Mouse (Mus musculus): ENCODE results near the gene 1110004F10Rik. TPM values are rescaled to one million over a fixed set of nuclear protein-coding genes. Genes with fewer than 3 reads are reported as not detected.

Gene 1110004F10Rik
- polyA plus RNA-seq, 1 experiment from 2014 or later = 244 TPM

- Histone ChIP-seq H3K27me3 (replicated peaks; ENCODE audit: control insufficient read depth, insufficient read depth, low read length) (no peaks in the 10 kb centered on the region), H3K4me3 (ENCODE audit: low read depth, low read length) (no peak overlapping the region), H3K9ac (ENCODE audit: low read depth, low read length) (no peak overlapping the region), H3K9me3 (ENCODE audit: control insufficient read depth, low read length) (0 out of 2 replicates have a peak, but pooled peaks cover 4% of the 10 kb centered on the region), H3K4me1 (ENCODE audit: control insufficient read depth, insufficient read depth, low read length) (peaks cover 11% of the 10 kb centered on the region; the same call in 1 of the 2 replicates), H3K36me3 (ENCODE audit: control insufficient read depth, insufficient read depth, low read length) (no peaks in the 10 kb centered on the region), H3K27ac (replicated peaks; ENCODE audit: low read depth, low read length) (peak overlapping the region; percentile 63; the same call in 1 of the 2 replicates), H3K4me2 (ENCODE audit: low read depth, low read length) (no peak overlapping the region)
- ATAC-seq (ENCODE audit: low read depth) = no peak
- no peak for DNase-seq (ENCODE audit: low spot score)
- WGBS = 67% methylated on average over 12 of the region's 12 CpGs
These were observed 84.9 kb downstream of the 1110004F10Rik start for GRCm38 (mm10) chr7:116124057-116124456.

- no peak overlapping the region for H3K9ac ChIP-seq (ENCODE audit: low read depth, low read length)
- no peaks in the 10 kb centered on the region for H3K9me3 ChIP-seq (ENCODE audit: control insufficient read depth, low read length)
- WGBS = 69% methylated on average over 7 of the region's 7 CpGs
- DNase-seq (ENCODE audit: low spot score) (no peak), ATAC-seq (ENCODE audit: low read depth) (no peak)
- H3K27ac ChIP-seq (replicated peaks; ENCODE audit: low read depth, low read length) = no peak overlapping the region
- peaks cover 11% of the 10 kb centered on the region; the same call in 1 of the 2 replicates for H3K4me1 ChIP-seq (ENCODE audit: control insufficient read depth, insufficient read depth, low read length)
- H3K4me2 ChIP-seq (ENCODE audit: low read depth, low read length) = no peak overlapping the region
- H3K27me3 ChIP-seq (replicated peaks; ENCODE audit: control insufficient read depth, insufficient read depth, low read length) = no peaks in the 10 kb centered on the region
- H3K4me3 ChIP-seq (ENCODE audit: low read depth, low read length) = no peak overlapping the region
- H3K36me3 ChIP-seq (ENCODE audit: control insufficient read depth, insufficient read depth, low read length) = no peaks in the 10 kb centered on the region
These were observed 86.5 kb downstream of the 1110004F10Rik start for GRCm38 (mm10) chr7:116125671-116126070.

- H3K27ac ChIP-seq (replicated peaks; ENCODE audit: low read depth, low read length) = no peak overlapping the region
- H3K4me3 ChIP-seq (ENCODE audit: low read depth, low read length) = no peak overlapping the region
- ATAC-seq (ENCODE audit: low read depth) (no peak), DNase-seq (ENCODE audit: low spot score) (no peak)
- WGBS = 91% methylated on average over 1 of the region's 2 CpGs
- no peaks in the 10 kb centered on the region for H3K36me3 ChIP-seq (ENCODE audit: control insufficient read depth, insufficient read depth, low read length)
- no peak overlapping the region for H3K4me2 ChIP-seq (ENCODE audit: low read depth, low read length)
- H3K27me3 ChIP-seq (replicated peaks; ENCODE audit: control insufficient read depth, insufficient read depth, low read length) = no peaks in the 10 kb centered on the region
- H3K9me3 ChIP-seq (ENCODE audit: control insufficient read depth, low read length) = no peaks in the 10 kb centered on the region
- no peak overlapping the region for H3K9ac ChIP-seq (ENCODE audit: low read depth, low read length)
- peaks cover 11% of the 10 kb centered on the region; the same call in 1 of the 2 replicates for H3K4me1 ChIP-seq (ENCODE audit: control insufficient read depth, insufficient read depth, low read length)
These were observed 87.9 kb downstream of the 1110004F10Rik start for GRCm38 (mm10) chr7:116127052-116127451.

GRCm38 (mm10) chr7:116128286-116128685 lies 89.1 kb downstream of the 1110004F10Rik start:
- Histone ChIP-seq H3K27me3 (replicated peaks; ENCODE audit: control insufficient read depth, insufficient read depth, low read length) (no peaks in the 10 kb centered on the region), H3K36me3 (ENCODE audit: control insufficient read depth, insufficient read depth, low read length) (no peaks in the 10 kb centered on the region), H3K4me1 (ENCODE audit: control insufficient read depth, insufficient read depth, low read length) (peaks cover 6% of the 10 kb centered on the region; the same call in 1 of the 2 replicates), H3K4me3 (ENCODE audit: low read depth, low read length) (no peak overlapping the region), H3K4me2 (ENCODE audit: low read depth, low read length) (no peak overlapping the region), H3K27ac (replicated peaks; ENCODE audit: low read depth, low read length) (no peak overlapping the region), H3K9ac (ENCODE audit: low read depth, low read length) (no peak overlapping the region), H3K9me3 (ENCODE audit: control insufficient read depth, low read length) (no peaks in the 10 kb centered on the region)
- 90% methylated on average over 8 of the region's 8 CpGs for WGBS
- ATAC-seq (ENCODE audit: low read depth) (no peak), DNase-seq (ENCODE audit: low spot score) (no peak)

- no peaks in the 10 kb centered on the region for H3K9me3 ChIP-seq (ENCODE audit: control insufficient read depth, low read length)
- no peak overlapping the region for H3K4me3 ChIP-seq (ENCODE audit: low read depth, low read length)
- H3K27ac ChIP-seq (replicated peaks; ENCODE audit: low read depth, low read length) = no peak overlapping the region
- no peak for ATAC-seq (ENCODE audit: low read depth)
- WGBS = 77% methylated on average over 10 of the region's 10 CpGs
- no peaks in the 10 kb centered on the region for H3K4me1 ChIP-seq (ENCODE audit: control insufficient read depth, insufficient read depth, low read length)
- DNase-seq (ENCODE audit: low spot score) = no peak
- H3K9ac ChIP-seq (ENCODE audit: low read depth, low read length) = no peak overlapping the region
- H3K27me3 ChIP-seq (replicated peaks; ENCODE audit: control insufficient read depth, insufficient read depth, low read length) = no peaks in the 10 kb centered on the region
- H3K4me2 ChIP-seq (ENCODE audit: low read depth, low read length) = no peak overlapping the region
- no peaks in the 10 kb centered on the region for H3K36me3 ChIP-seq (ENCODE audit: control insufficient read depth, insufficient read depth, low read length)
These were observed 90.2 kb downstream of the 1110004F10Rik start for GRCm38 (mm10) chr7:116129374-116129773.

- no peaks in the 10 kb centered on the region for H3K9me3 ChIP-seq (ENCODE audit: control insufficient read depth, low read length)
- H3K4me2 ChIP-seq (ENCODE audit: low read depth, low read length) = no peak overlapping the region
- no peaks in the 10 kb centered on the region for H3K27me3 ChIP-seq (replicated peaks; ENCODE audit: control insufficient read depth, insufficient read depth, low read length)
- WGBS = 18% methylated on average over 4 of the region's 4 CpGs
- H3K9ac ChIP-seq (ENCODE audit: low read depth, low read length) = no peak overlapping the region
- H3K27ac ChIP-seq (replicated peaks; ENCODE audit: low read depth, low read length) = no peak overlapping the region
- no peak for ATAC-seq (ENCODE audit: low read depth)
- DNase-seq (ENCODE audit: low spot score) = peak; percentile 61
- no peak overlapping the region for H3K4me3 ChIP-seq (ENCODE audit: low read depth, low read length)
- no peaks in the 10 kb centered on the region for H3K36me3 ChIP-seq (ENCODE audit: control insufficient read depth, insufficient read depth, low read length)
- no peaks in the 10 kb centered on the region for H3K4me1 ChIP-seq (ENCODE audit: control insufficient read depth, insufficient read depth, low read length)
These were observed 92.2 kb downstream of the 1110004F10Rik start for GRCm38 (mm10) chr7:116131390-116131789.

GRCm38 (mm10) chr7:116132078-116132477 lies 92.9 kb downstream of the 1110004F10Rik start:
- 10% methylated on average over 5 of the region's 5 CpGs for WGBS
- Histone ChIP-seq H3K4me3 (ENCODE audit: low read depth, low read length) (no peak overlapping the region), H3K4me1 (ENCODE audit: control insufficient read depth, insufficient read depth, low read length) (no peaks in the 10 kb centered on the region), H3K27ac (replicated peaks; ENCODE audit: low read depth, low read length) (0 out of 2 replicates have a peak overlapping the region, but pooled peaks have one; percentile 16), H3K9ac (ENCODE audit: low read depth, low read length) (no peak overlapping the region), H3K36me3 (ENCODE audit: control insufficient read depth, insufficient read depth, low read length) (no peaks in the 10 kb centered on the region), H3K27me3 (replicated peaks; ENCODE audit: control insufficient read depth, insufficient read depth, low read length) (no peaks in the 10 kb centered on the region), H3K9me3 (ENCODE audit: control insufficient read depth, low read length) (no peaks in the 10 kb centered on the region), H3K4me2 (ENCODE audit: low read depth, low read length) (no peak overlapping the region)
- ATAC-seq (ENCODE audit: low read depth) (peak; percentile 43; the same call in 1 of the 2 replicates), DNase-seq (ENCODE audit: low spot score) (peak; percentile 82)

GRCm38 (mm10) chr7:116134413-116135292 lies 95.5 kb downstream of the 1110004F10Rik start:
- Histone ChIP-seq H3K9me3 (ENCODE audit: control insufficient read depth, low read length) (no peaks in the 10 kb centered on the region), H3K9ac (ENCODE audit: low read depth, low read length) (no peak overlapping the region), H3K4me2 (ENCODE audit: low read depth, low read length) (no peak overlapping the region), H3K36me3 (ENCODE audit: control insufficient read depth, insufficient read depth, low read length) (no peaks in the 10 kb centered on the region), H3K4me1 (ENCODE audit: control insufficient read depth, insufficient read depth, low read length) (no peaks in the 10 kb centered on the region), H3K27ac (replicated peaks; ENCODE audit: low read depth, low read length) (no peak overlapping the region), H3K4me3 (ENCODE audit: low read depth, low read length) (no peak overlapping the region), H3K27me3 (replicated peaks; ENCODE audit: control insufficient read depth, insufficient read depth, low read length) (no peaks in the 10 kb centered on the region)
- ATAC-seq (ENCODE audit: low read depth) (no peak), DNase-seq (ENCODE audit: low spot score) (no peak)
- WGBS = 77% methylated on average over 29 of the region's 31 CpGs

Measured in embryonic facial prominence, embryonic 14.5 days (tissue).